ENCODE assay signal across 10 mouse cellular contexts in genomic region chr11:108223154-108223553, GRCm38 (mm10).
DNase-seq lines count a peak whose midpoint lies in the region; ATAC-seq and TF ChIP-seq lines count a peak whose summit lies in the region.
"Had no signal": no experiment of that assay in that cellular context is flagged by ENCODE, and none has a peak within 500 bp of the region (broad histone marks: within the 10 kb centered on the region; RNA-seq: fewer than 3 reads in every experiment).

No protein-coding gene starts in this region.

- no peak for TF ChIP-seq CTCF in forebrain, postnatal 0 days (IDR thresholded peaks at IDR 0.05; ENCODE audit: low read depth)
- no peak for TF ChIP-seq CTCF in stomach, postnatal 0 days (IDR thresholded peaks at IDR 0.05; ENCODE audit: low read depth)
- TF ChIP-seq CTCF in kidney, adult 2 months (conservative IDR thresholded peaks at IDR 0.05; ENCODE audit: insufficient read depth, insufficient read length, low read depth, low read length): no peak

- H3K9me3 ChIP-seq in forebrain, embryonic 13.5 days (replicated peaks): no peaks in the 10 kb centered on the region
- H3K9me3 ChIP-seq in forebrain, postnatal 0 days (ENCODE audit: low read length): no peaks in the 10 kb centered on the region
- no peaks in the 10 kb centered on the region for H3K9me3 ChIP-seq in stomach, embryonic 15.5 days
- H3K9me3 ChIP-seq in stomach, postnatal 0 days (ENCODE audit: control insufficient read depth, low read length): no peaks in the 10 kb centered on the region
- H3K9me3 ChIP-seq: embryonic facial prominence, embryonic 12.5 days; limb, embryonic 13.5 days had no signal

- 81% methylated on average over 6 of the region's 6 CpGs for WGBS in forebrain, embryonic 13.5 days
- WGBS in forebrain, postnatal 0 days: 64% methylated on average over 6 of the region's 6 CpGs
- WGBS in stomach, embryonic 15.5 days: 72% methylated on average over 6 of the region's 6 CpGs
- whole genome bisulfite sequencing in stomach, postnatal 0 days: 84% methylated on average over 6 of the region's 6 CpGs
- 82% methylated on average over 6 of the region's 6 CpGs for WGBS in kidney, adult 2 months

- no peaks in the 10 kb centered on the region for H3K27me3 ChIP-seq in forebrain, embryonic 13.5 days
- H3K27me3 ChIP-seq in forebrain, postnatal 0 days (ENCODE audit: insufficient read depth, low read length): no peaks in the 10 kb centered on the region
- H3K27me3 ChIP-seq in stomach, embryonic 15.5 days (replicated peaks): no peaks in the 10 kb centered on the region
- no peaks in the 10 kb centered on the region for H3K27me3 ChIP-seq in stomach, postnatal 0 days (ENCODE audit: control insufficient read depth, insufficient read depth, low read length)
- H3K27me3 ChIP-seq in kidney, adult 2 months (replicated peaks; ENCODE audit: control insufficient read depth, insufficient read depth, low read length): no peaks in the 10 kb centered on the region
- H3K27me3 ChIP-seq: limb, embryonic 13.5 days had no signal

- H3K9ac ChIP-seq in forebrain, embryonic 13.5 days: no peak overlapping the region
- no peak overlapping the region for H3K9ac ChIP-seq in forebrain, postnatal 0 days
- H3K9ac ChIP-seq in stomach, embryonic 15.5 days: no peak overlapping the region
- H3K9ac ChIP-seq in stomach, postnatal 0 days (ENCODE audit: low read length): no peak overlapping the region
- H3K9ac ChIP-seq: embryonic facial prominence, embryonic 12.5 days; limb, embryonic 13.5 days had no signal

- DNase-seq in forebrain, postnatal 0 days: no peak
- no peak for DNase-seq in stomach, postnatal 0 days (ENCODE audit: low spot score)
- peak; percentile 33 for DNase-seq in liver
- DNase-seq in right cerebral cortex, postnatal 10 days (ENCODE audit: low spot score in 2 of 2): peak; percentile 56 to 77
- DNase-seq in kidney, adult 2 months: no peak
- DNase-seq in adrenal gland, postnatal 25 days: no peak

- no peak overlapping the region for H3K4me2 ChIP-seq in forebrain, embryonic 13.5 days
- H3K4me2 ChIP-seq in forebrain, postnatal 0 days (ENCODE audit: low read depth): no peak overlapping the region
- no peak overlapping the region for H3K4me2 ChIP-seq in stomach, embryonic 15.5 days
- no peak overlapping the region for H3K4me2 ChIP-seq in stomach, postnatal 0 days (replicated peaks; ENCODE audit: low read depth)
- H3K4me2 ChIP-seq: embryonic facial prominence, embryonic 12.5 days; limb, embryonic 13.5 days had no signal

- TF ChIP-seq POLR2A in kidney, adult 2 months (IDR thresholded peaks at IDR 0.05; ENCODE audit: low read depth, low read length): no peak

- ATAC-seq in forebrain, embryonic 13.5 days: no peak
- ATAC-seq in forebrain, postnatal 0 days: no peak
- ATAC-seq in stomach, embryonic 15.5 days (ENCODE audit: insufficient read depth, low FRiP score, low read depth): no peak
- no peak for ATAC-seq in stomach, postnatal 0 days (ENCODE audit: low FRiP score, low TSS enrichment)

- TF ChIP-seq EP300 in stomach, postnatal 0 days (optimal IDR thresholded peaks at IDR 0.05): no peak

- H3K4me1 ChIP-seq in forebrain, embryonic 13.5 days: peaks cover 57% of the 10 kb centered on the region
- H3K4me1 ChIP-seq in forebrain, postnatal 0 days (ENCODE audit: insufficient read depth): peaks cover 24% of the 10 kb centered on the region
- peaks cover 12% of the 10 kb centered on the region; the same call in 1 of the 2 replicates for H3K4me1 ChIP-seq in stomach, embryonic 15.5 days
- H3K4me1 ChIP-seq in stomach, postnatal 0 days (replicated peaks; ENCODE audit: control insufficient read depth, insufficient read depth): no peaks in the 10 kb centered on the region
- no peaks in the 10 kb centered on the region; the same call in 1 of the 2 replicates for H3K4me1 ChIP-seq in kidney, adult 2 months (ENCODE audit: control insufficient read depth, insufficient read depth, low read length)

- no peak overlapping the region for H3K4me3 ChIP-seq in forebrain, embryonic 13.5 days
- H3K4me3 ChIP-seq in forebrain, postnatal 0 days (ENCODE audit: low read depth, low read length): no peak overlapping the region
- no peak overlapping the region for H3K4me3 ChIP-seq in stomach, embryonic 15.5 days (replicated peaks)
- H3K4me3 ChIP-seq in stomach, postnatal 0 days (ENCODE audit: low read depth, low read length): no peak overlapping the region
- H3K4me3 ChIP-seq in kidney, adult 2 months (ENCODE audit: insufficient read depth, low read depth, low read length): no peak overlapping the region
- H3K4me3 ChIP-seq: embryonic facial prominence, embryonic 12.5 days; limb, embryonic 13.5 days had no signal

- no peaks in the 10 kb centered on the region for H3K36me3 ChIP-seq in forebrain, embryonic 13.5 days (ENCODE audit: poor library complexity, severe bottlenecking)
- H3K36me3 ChIP-seq in forebrain, postnatal 0 days (ENCODE audit: insufficient read depth): no peaks in the 10 kb centered on the region
- H3K36me3 ChIP-seq in stomach, embryonic 15.5 days: no peaks in the 10 kb centered on the region
- H3K36me3 ChIP-seq in stomach, postnatal 0 days (ENCODE audit: control insufficient read depth, insufficient read depth, low read length): no peaks in the 10 kb centered on the region
- no peaks in the 10 kb centered on the region for H3K36me3 ChIP-seq in kidney, adult 2 months (ENCODE audit: control insufficient read depth, insufficient read depth, low read length)
- H3K36me3 ChIP-seq: embryonic facial prominence, embryonic 12.5 days; limb, embryonic 13.5 days had no signal

- peak overlapping the region; percentile 74; the same call in 1 of the 2 replicates for H3K27ac ChIP-seq in forebrain, embryonic 13.5 days
- no peak overlapping the region for H3K27ac ChIP-seq in forebrain, postnatal 0 days (ENCODE audit: low read depth, low read length)
- H3K27ac ChIP-seq in stomach, embryonic 15.5 days: peak overlapping the region; percentile 7; the same call in 1 of the 2 replicates
- no peak overlapping the region for H3K27ac ChIP-seq in stomach, postnatal 0 days (replicated peaks)
- H3K27ac ChIP-seq in kidney, adult 2 months (ENCODE audit: insufficient read depth, low read depth, low read length): no peak overlapping the region
- H3K27ac ChIP-seq: embryonic facial prominence, embryonic 12.5 days; limb, embryonic 13.5 days had no signal

Comparison
In these comparisons a context has a peak if more than half of its experiments do, and no peak if none do; other contexts are left out.
1. H3K27ac ChIP-seq: peak in forebrain, embryonic 13.5 days (single experiment) and stomach, embryonic 15.5 days (single experiment); none in forebrain, postnatal 0 days (single experiment), stomach, postnatal 0 days (single experiment) and kidney, adult 2 months (single experiment).
2. DNase-seq: peak in liver (single experiment) and right cerebral cortex, postnatal 10 days (2 of 2); none in forebrain, postnatal 0 days (single experiment), stomach, postnatal 0 days (single experiment), kidney, adult 2 months (single experiment) and adrenal gland, postnatal 25 days (single experiment).